Mouse (Mus musculus) limb, embryonic 14.5 days (tissue): Measurements from ENCODE around the gene Otulinl. TPM values are rescaled to one million over a fixed set of nuclear protein-coding genes. Genes with fewer than 3 reads are reported as not detected.

Source experiments
- ATAC-seq: fragments of 200-750 bp; cut with Nextera tagmentation; 2 replicates; pipeline ENCODE4 v1.8.0; 2017; ENCODE audit warnings: low read depth, moderate number of reproducible peaks, moderate TSS enrichment; ENCODE audit not compliant: low FRiP score
- DNase-seq: peaks from one replicate; pipeline ENCODE4 v3.0.0-alpha.2; 2015; ENCODE audit warnings: low spot score
- H3K27ac ChIP-seq: fragments of 300-500 bp; sonication (generic); replicated peaks from 2 replicates; pipeline ENCODE4 v1.5.1; 2014; ENCODE audit warnings: low read depth, mild to moderate bottlenecking, low read length, moderate library complexity, mixed read lengths
- H3K27me3 ChIP-seq: fragments of 300-500 bp; sonication (generic); 2 replicates; pipeline ENCODE4 v1.6.1; 2014; ENCODE audit warnings: low read length, mixed read lengths; ENCODE audit not compliant: control insufficient read depth, insufficient read depth
- H3K36me3 ChIP-seq: fragments of 300-500 bp; sonication (generic); 2 replicates; pipeline ENCODE4 v1.6.1; 2014; ENCODE audit warnings: mild to moderate bottlenecking, low read length, moderate library complexity, mixed read lengths; ENCODE audit not compliant: control insufficient read depth, insufficient read depth
- H3K4me1 ChIP-seq: fragments of 300-500 bp; sonication (generic); 2 replicates; pipeline ENCODE4 v1.6.1; 2014; ENCODE audit warnings: antibody characterized with exemption, low read length, mixed read lengths; ENCODE audit not compliant: control insufficient read depth, insufficient read depth
- H3K4me2 ChIP-seq: fragments of 300-500 bp; sonication (generic); replicated peaks from 2 replicates; pipeline ENCODE4 v1.6.1; 2014; ENCODE audit warnings: low read depth, mild to moderate bottlenecking, low read length, moderate library complexity; ENCODE audit not compliant: severe bottlenecking
- H3K4me3 ChIP-seq: fragments of 300-500 bp; sonication (generic); replicated peaks from 2 replicates; pipeline ENCODE4 v1.5.1; 2014; ENCODE audit warnings: low read length
- H3K9ac ChIP-seq: fragments of 300-500 bp; sonication (generic); 2 replicates; pipeline ENCODE4 v1.6.1; 2014; ENCODE audit warnings: mild to moderate bottlenecking, low read depth, low read length, moderate library complexity; ENCODE audit not compliant: severe bottlenecking
- H3K9me3 ChIP-seq: fragments of 300-500 bp; sonication (generic); 2 replicates; pipeline ENCODE4 v1.6.1; 2016; ENCODE audit warnings: low read length; ENCODE audit not compliant: control insufficient read depth
- POLR2A ChIP-seq: fragments of 200-500 bp; IDR thresholded peaks from 2 replicates; pipeline ENCODE4 v1.8.0; 2012; ENCODE audit warnings: inconsistent platforms, mild to moderate bottlenecking, moderate library complexity, borderline replicate concordance; ENCODE audit not compliant: insufficient read depth, insufficient read length; ENCODE audit errors: extremely low read depth
- WGBS: fragments of 180-500 bp; shearing (Covaris S2); extraction: QIAGEN DNeasy Blood & Tissue Kit; methylation state at CpG from one replicate; pipeline ENCODE4 v1.1.7; 2014; 5-methylcytosine and 5-hydroxymethylcytosine counted together
- polyA plus RNA-seq, 2 experiments: library from polyadenylated mRNA; depleted of rRNA in 1 of 2; stranded (reverse) in 1 of 2; unstranded in 1 of 2; fragments of >200 nt; fragmentation: Nextera tagmentation in 1 of 2; extraction: Ambion mirVana in 1 of 2; gene quantifications; 2 replicates each; pipeline versions ENCODE4 v1.2.1 to v1.2.3; 2012 to 2014

Gene Otulinl
- polyA plus RNA-seq, 2 experiments = 9.6 to 20.6 TPM

DNA sequence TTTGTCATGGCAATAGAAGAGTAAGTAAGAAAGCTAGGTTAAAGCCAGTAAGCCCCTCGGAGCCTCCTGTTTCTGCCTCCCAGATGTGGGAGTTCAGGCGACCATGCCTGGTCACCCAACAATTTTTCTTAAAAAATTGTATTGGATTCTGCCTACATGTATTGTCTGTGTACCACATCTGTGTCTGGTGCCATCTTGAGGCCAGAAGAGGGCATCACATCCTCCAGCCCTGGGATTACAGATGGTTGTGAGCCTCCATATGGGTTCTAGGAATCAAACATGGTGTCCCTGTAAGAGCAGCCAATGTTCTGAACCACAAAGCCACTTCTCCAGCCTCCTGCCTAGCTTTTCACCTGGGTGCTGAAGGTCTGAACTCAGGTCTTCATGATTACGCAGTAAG, 38.5 kb downstream of the Otulinl start:
- 90% methylated on average over 3 of the region's 3 CpGs for WGBS
- no peak overlapping the region for H3K27ac ChIP-seq
- H3K4me2 ChIP-seq = no peak overlapping the region
- no peak overlapping the region for H3K9ac ChIP-seq
- DNase-seq (no peak), ATAC-seq (no peak)
- TF ChIP-seq POLR2A = no peak
- H3K27me3 ChIP-seq = no peaks in the 10 kb centered on the region
- no peaks in the 10 kb centered on the region for H3K4me1 ChIP-seq
- no peaks in the 10 kb centered on the region for H3K36me3 ChIP-seq
- H3K9me3 ChIP-seq = no peaks in the 10 kb centered on the region
- no peak overlapping the region for H3K4me3 ChIP-seq

DNA sequence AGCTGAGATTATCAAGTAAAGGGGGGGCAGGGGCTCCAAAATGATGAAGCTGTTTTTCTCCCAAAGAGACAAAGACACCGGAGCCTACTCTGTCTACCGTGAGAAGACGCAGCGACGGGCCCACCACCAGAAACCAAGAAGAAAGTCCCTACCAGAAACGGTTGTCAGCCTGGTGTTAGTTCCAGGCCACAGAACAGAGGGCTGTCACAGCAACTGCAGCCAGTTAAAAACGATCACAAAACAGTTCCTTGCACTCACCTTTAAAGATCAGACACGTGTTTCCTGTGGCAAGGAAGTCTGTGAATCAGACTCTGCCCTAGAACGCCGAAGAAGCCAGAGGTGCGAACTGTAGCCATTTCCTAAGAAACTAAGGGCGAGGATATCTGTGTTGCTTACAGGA, 40.2 kb downstream of the Otulinl start:
- 56% methylated on average over 12 of the region's 12 CpGs for WGBS
- no peaks in the 10 kb centered on the region for H3K36me3 ChIP-seq
- TF ChIP-seq POLR2A = no peak
- H3K4me3 ChIP-seq = no peak overlapping the region
- no peaks in the 10 kb centered on the region for H3K4me1 ChIP-seq
- H3K9me3 ChIP-seq = no peaks in the 10 kb centered on the region
- no peaks in the 10 kb centered on the region for H3K27me3 ChIP-seq
- no peak overlapping the region for H3K27ac ChIP-seq
- H3K9ac ChIP-seq = no peak overlapping the region
- ATAC-seq (no peak), DNase-seq (no peak)
- no peak overlapping the region for H3K4me2 ChIP-seq

DNA sequence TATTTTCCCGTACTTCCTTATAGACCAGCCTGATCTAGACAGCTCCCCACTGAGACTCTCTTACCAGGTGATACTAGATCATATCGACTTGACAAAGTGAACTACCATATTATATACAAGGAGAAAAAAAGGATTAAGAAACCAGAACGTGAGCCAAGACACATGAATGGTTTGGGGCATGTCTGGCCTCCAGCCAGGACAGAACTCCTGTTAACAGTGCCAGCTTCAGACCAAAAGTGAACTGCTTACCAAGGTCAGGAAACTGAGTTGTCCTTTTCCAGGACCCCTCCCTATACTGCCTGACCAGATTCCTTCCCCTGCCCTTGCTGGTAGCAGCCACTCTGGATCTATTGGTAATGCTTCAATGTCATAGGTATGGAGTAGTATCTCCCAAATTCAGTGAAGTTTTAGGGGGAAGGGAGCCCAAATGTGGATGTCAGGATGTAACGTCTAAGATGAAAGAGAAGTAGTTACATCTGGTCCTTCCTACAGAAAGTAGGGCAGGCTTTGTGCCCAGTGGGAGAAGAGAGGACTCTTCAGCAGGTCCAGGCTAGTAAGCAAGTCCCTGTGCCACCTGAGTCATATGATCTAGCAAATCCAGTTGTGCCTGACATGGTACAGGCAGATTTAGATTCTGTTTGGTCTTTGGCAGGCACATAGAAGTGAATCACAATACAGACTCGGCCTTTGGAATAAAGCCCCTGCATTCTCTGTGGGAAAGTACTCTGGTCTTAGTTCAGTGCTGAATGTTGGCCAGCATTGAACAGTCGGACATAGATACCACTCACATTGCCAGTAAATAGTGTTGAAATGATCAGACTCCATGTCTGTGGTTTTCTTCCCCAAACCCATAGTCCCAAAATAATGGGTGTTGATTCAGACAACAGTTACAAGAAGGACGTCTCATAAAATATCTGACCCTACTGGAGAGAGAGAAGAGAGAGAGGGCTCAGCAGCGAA, 47.2 kb downstream of the Otulinl start:
- Histone ChIP-seq H3K4me2 (no peak overlapping the region), H3K4me1 (peaks cover 5% of the 10 kb centered on the region), H3K9ac (no peak overlapping the region), H3K4me3 (no peak overlapping the region), H3K36me3 (no peaks in the 10 kb centered on the region), H3K9me3 (no peaks in the 10 kb centered on the region), H3K27me3 (no peaks in the 10 kb centered on the region), H3K27ac (no peak overlapping the region)
- ATAC-seq (no peak), DNase-seq (no peak)
- 79% methylated on average over 8 of the region's 8 CpGs for WGBS
- TF ChIP-seq POLR2A = no peak

DNA sequence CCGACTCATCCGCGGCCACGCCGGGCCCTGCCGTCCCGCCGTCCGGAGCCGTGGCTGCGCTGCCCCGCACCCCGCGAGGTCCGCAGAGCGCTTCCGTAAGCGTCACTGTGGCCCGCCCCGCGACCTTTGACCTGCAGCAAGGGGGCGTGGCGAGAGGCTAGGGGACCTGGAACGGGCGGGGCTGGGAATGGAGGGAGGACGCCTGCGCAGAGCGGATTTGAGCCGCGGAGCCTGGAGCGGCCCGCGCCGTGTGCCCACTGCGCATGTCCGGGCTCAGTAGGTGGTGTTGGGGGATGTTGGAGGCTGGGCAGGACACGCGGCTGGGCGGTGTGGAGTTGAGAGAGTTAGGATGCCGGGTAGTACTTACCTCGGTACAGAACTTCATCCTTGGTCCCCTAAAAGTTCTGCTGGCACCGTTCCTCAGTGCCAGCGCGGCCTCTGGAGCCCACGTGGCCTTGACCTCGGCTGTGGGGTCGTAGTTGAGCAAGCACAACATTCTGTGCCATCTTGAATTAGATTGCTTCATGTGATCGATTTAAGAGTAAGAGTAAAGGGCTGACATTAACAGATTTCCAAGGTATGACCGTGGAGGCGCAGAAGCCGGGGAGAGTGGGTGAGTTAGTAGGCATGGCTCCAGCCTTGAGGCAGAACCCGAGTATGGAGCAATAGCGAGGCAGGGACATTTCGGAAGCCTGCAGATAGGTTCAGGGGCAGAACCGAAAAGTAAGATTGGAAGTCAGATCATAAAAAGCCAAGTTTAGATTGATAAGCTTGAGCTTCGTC, 50.6 kb downstream of the Otulinl start, which contains the start of gene Otulin:
Gene Otulin, minus strand, starts transcription at position 93 of the 783 bp plus-strand sequence.
- TF ChIP-seq POLR2A = peak; percentile 87; the same call in 1 of the 2 replicates
- peak within 1 kb of the TSS; percentile 78 for H3K4me3 ChIP-seq
- peak; percentile 99 for ATAC-seq
- H3K36me3 ChIP-seq = peaks cover 9% of the 10 kb centered on the region; the same call in 1 of the 2 replicates
- no peaks in the 10 kb centered on the region for H3K27me3 ChIP-seq
- H3K9ac ChIP-seq = peak within 1 kb of the TSS; percentile 81
- DNase-seq = peak; percentile 96
- H3K9me3 ChIP-seq = no peaks in the 10 kb centered on the region
- WGBS = 6% methylated on average over 48 of the region's 56 CpGs
- H3K4me2 ChIP-seq = peak within 1 kb of the TSS; percentile 86
- H3K4me1 ChIP-seq = peaks cover 14% of the 10 kb centered on the region
- peak within 1 kb of the TSS; percentile 71 for H3K27ac ChIP-seq
